Mouse (Mus musculus) thymus, adult 18-20 months (tissue): Measurements from ENCODE around the gene Rpl36al.

Source experiments
- DNase-seq, 2 experiments: peaks; one replicate each; pipeline ENCODE4 v3.0.0; 2022; ENCODE audit warnings: mixed read lengths in 2 of 2

Rpl36al gene

DNA sequence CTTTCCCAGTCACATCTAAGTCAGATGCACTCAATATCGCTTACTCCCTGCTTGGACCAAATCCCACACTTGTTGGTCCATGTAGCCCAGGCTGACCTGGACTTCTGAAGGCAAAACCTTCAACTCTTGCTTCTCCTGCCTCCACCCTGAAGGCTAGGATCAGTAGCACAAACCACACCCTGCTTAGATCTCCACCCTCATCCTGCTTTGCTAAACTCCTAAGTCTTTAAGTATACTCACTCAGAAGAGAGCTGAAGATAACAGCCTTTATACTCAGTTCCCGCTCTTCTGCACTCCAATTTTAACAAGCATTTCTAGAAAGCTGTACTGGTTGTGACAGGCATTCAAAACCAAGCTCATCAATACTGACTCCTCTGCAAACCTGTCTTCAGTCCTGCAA is 26.8 kb downstream of the Rpl36al start:
- DNase-seq: no peak

DNA sequence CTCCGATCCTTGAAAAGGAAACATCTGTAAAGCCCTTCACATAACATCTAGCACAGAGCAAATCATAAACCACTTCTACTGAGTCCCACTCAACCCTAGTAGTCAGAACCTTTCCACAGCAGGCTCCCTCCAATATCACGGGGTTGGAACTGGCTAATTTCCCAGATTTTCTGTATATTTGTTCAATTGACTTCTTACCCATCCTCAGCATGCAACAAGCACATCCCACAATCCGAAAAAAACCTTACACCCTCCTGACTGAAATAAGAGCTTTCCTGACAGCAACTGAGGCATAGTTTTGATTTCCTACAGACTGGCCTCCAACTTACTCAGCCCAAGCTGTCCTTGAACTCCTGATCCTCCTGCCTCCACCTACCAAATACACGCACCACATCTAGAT is 27.4 kb downstream of the Rpl36al start:
- DNase-seq: no peak

DNA sequence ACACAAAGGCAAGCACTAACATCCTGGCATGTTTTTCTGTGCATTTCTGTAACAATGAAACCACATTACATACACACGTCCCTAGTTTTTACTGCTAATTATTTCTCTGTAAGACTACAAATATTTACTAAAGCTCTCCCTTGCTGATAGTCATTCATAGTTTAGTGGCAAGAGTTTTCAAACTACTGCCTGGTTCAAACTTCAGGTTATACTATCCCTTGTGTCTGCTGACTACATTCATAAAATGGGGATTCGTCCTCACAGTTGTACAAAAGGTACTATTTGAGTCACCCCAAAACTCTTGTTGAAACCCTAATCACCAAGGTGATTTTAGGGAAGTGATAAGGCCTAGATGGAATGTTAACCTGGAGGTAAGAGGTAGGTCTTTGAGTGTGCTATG is 28.0 kb downstream of the Rpl36al start:
- no peak for DNase-seq

DNA sequence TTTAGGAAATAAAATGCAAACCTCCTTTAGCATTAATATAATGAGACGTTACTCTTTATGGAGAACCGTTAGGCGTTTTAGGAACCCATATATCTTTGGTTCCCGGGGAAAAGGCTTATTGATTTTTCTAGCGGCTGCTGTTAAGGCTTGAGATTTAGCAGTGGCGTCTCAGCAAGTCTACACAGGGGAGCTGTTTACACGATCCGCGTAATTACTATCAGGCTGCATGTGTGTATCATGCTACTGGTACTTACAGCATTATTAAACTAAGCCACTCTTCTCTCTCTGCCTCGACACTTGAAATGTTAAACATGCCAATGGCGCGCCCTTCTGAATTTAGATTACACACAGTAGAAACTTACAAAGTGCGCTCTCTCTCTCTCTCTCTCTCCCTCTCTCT is 33.8 kb downstream of the Rpl36al start:
- DNase-seq: no peak

DNA sequence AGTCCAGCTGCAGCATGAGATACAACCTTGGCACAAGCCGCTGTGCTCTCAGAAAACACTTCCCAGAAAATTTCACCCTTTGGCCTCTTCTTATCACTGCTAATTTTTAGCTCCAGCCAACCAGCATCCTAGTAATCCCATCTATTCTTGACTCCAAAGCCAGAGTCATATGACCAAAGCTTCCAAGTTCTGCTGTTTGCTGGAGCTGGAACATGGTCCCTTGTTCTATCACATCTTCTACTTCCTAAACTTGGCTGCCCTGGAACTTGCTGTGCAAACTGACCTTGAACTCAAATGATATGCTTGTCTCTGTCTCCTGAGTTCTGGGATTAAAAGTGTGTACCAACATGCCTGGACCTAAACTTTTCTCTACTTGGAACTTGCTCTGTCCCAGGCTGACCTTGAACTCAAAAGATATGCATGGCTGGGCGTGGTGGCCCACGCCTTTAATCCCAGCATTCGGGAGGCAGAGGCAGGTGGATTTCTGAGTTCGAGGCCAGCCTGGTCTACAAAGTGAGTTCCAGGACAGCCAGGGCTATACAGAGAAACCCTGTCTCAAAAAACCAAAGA is 36.6 kb downstream of the Rpl36al start:
- no peak for DNase-seq

DNA sequence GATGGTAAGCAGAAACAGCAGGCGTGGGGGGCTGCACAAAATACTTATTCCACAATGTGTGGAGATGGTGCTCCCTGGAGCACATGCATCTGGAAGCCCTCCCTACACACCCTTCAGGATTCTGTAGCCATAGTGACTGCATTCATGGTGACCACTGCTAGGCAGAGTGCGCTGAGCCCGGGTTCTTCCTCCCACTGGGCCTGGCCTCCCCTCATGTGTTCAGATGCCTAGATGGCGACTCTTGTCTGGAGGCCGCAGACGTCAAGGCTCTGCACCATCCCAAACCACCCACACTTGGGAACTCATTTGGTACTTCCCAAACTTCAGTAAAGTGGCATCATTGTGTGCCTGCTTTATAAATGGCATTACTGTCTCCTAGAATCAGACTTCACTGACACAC is 40.4 kb downstream of the Rpl36al start:
- DNase-seq: no peak

DNA sequence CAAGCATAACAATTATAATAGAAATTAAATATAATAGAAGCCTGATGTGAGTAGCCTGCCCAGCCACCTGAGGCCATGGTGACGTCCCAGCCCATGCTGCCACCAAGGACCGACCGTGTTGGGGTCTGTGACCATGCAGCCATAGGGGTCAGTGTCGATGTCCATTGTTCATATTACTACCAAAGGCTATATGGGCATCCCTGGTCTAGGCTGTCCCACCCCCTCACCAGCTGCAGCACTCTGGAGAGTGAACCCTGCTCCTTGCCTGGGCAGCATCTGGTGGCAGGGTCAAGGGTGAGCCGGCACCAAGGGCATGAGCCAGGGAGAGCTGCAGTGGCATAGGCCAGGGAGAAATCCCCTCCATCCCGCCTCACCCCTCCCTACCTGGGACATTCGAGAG is 44.0 kb downstream of the Rpl36al start:
- no peak for DNase-seq

DNA sequence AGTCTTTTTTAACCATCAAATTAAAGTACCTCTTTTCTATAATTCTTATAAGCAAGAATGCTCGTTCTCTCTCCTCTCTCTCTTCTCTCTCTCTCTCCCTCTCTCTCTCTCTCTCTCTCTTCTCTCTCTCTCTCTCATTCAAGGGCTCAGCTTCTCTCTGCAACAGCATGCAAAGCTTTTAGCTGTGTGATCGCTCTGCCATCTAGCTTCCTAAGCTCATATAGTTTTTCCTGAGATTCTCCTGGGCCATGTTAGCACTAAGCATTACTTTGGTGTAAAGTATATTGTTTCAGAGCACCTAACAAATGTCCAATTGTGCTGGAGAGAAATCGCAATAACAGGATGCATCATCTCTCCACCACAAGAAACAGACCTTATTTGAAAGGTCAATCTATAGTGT is 44.7 kb downstream of the Rpl36al start:
- DNase-seq: no peak
